ENCODE assay signal across 7 mouse cellular contexts in the genomic region with DNA sequence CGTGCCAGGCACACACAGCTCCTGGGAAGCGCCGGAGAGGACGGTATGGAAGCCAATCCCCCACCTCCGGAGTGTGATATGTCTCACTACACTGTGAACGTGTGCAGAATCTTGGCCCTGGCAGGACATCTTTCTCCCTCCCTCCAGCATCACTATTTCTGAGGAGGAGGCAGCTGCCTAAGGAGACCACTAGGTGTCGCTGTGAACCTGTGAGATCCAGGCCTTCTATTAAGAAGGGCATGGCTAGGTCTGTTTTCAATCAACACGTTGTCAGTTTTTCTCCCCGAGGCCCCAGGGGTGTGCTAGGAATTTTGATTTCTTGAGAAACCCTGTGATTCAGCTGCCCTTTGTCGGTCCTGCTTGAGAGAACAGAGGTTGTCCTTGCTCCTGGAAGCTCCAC.
DNase-seq lines count a peak whose midpoint lies in the region; ATAC-seq and TF ChIP-seq lines count a peak whose summit lies in the region.

No protein-coding gene starts in this region.

- H3K4me3 ChIP-seq in gastrocnemius, adult 2 months = no peak overlapping the region
- no peak overlapping the region for H3K4me3 ChIP-seq in hindbrain, embryonic 16.5 days (ENCODE audit: low read length)

- under 1% methylated on average over 10 of the region's 10 CpGs for WGBS in hindbrain, embryonic 16.5 days

- H3K27me3 ChIP-seq in hindbrain, embryonic 16.5 days (replicated peaks; ENCODE audit: control insufficient read depth, insufficient read depth, low read length) = no peaks in the 10 kb centered on the region; the same call in 1 of the 2 replicates

- H3K4me2 ChIP-seq in hindbrain, embryonic 16.5 days (ENCODE audit: low read length) = no peak overlapping the region; the same call in 1 of the 2 replicates

- peaks cover 15% of the 10 kb centered on the region for H3K4me1 ChIP-seq in hindbrain, embryonic 16.5 days (ENCODE audit: control insufficient read depth, insufficient read depth, low read depth, low read length)

- peak overlapping the region; percentile 37; the same call in 1 of the 2 replicates for H3K9ac ChIP-seq in hindbrain, embryonic 16.5 days (ENCODE audit: low read depth, low read length)

- no peak overlapping the region for H3K27ac ChIP-seq in gastrocnemius, adult 2 months
- no peak overlapping the region for H3K27ac ChIP-seq in hindbrain, embryonic 16.5 days (ENCODE audit: low read depth, low read length)

- peak; percentile 80 to 94 for DNase-seq in adrenal gland, adult (ENCODE audit: inconsistent age in 2 of 2, low spot score in 1 of 2)
- DNase-seq in cerebellum, postnatal 4 days (ENCODE audit: low spot score in 2 of 2) = peak; percentile 64 to 71
- DNase-seq in gastrocnemius, adult 2 months = peak; percentile 81
- DNase-seq in layer of hippocampus, postnatal 36 days = peak; percentile 70 to 79
- DNase-seq in right cerebral cortex, postnatal 14 days = peak; percentile 68

- intact Hi-C loops in gastrocnemius, adult 2 months (cut with DNase I) = loop anchor here (1.0 to 5.0 kb wide), 3 partner anchors 82 to 308 kb away; no protein-coding TSS in a partner anchor

- no peaks in the 10 kb centered on the region for H3K9me3 ChIP-seq in hindbrain, embryonic 16.5 days (ENCODE audit: control insufficient read depth, low read length)

- no peaks in the 10 kb centered on the region for H3K36me3 ChIP-seq in hindbrain, embryonic 16.5 days (ENCODE audit: control insufficient read depth, insufficient read depth, low read length)

- peak; percentile 74 for ATAC-seq in hindbrain, embryonic 16.5 days
- ATAC-seq in megakaryocyte progenitor cell, adult 5-6 weeks (replicated peaks; ENCODE audit: poor library complexity) = peak; percentile 93

- peak; percentile 94 for TF ChIP-seq CTCF in gastrocnemius, adult 2 months (IDR thresholded peaks at IDR 0.05)
